Mouse (Mus musculus) midbrain, embryonic 16.5 days (tissue): ENCODE measurements around the gene Clec12a. TPM values are rescaled to one million over a fixed set of nuclear protein-coding genes. Genes with fewer than 3 reads are reported as not detected.
"Not testable (repeated sequence)": the region's sequence is repeated elsewhere in the genome, so short reads cannot be mapped to it uniquely, and the experiment has no call there.

Experiments
- ATAC-seq: fragments of 200-750 bp; cut with Nextera tagmentation; 2 replicates; pipeline ENCODE4 v1.8.0; 2017; ENCODE audit warnings: moderate TSS enrichment
- H3K27ac ChIP-seq: fragments of 300-500 bp; sonication (generic); 2 replicates; pipeline ENCODE4 v1.5.1; 2014; ENCODE audit warnings: mild to moderate bottlenecking, low read length, mixed read lengths
- H3K27me3 ChIP-seq: fragments of 300-500 bp; sonication (generic); 2 replicates; pipeline ENCODE4 v1.6.1; 2014; ENCODE audit warnings: low read depth, low read length, mixed read lengths; ENCODE audit not compliant: control insufficient read depth, insufficient read depth
- H3K36me3 ChIP-seq: fragments of 300-500 bp; sonication (generic); 2 replicates; pipeline ENCODE4 v1.6.1; 2014; ENCODE audit warnings: mild to moderate bottlenecking, low read length, moderate library complexity, mixed read lengths; ENCODE audit not compliant: control insufficient read depth, insufficient read depth
- H3K4me1 ChIP-seq: fragments of 300-500 bp; sonication (generic); 2 replicates; pipeline ENCODE4 v1.6.1; 2014; ENCODE audit warnings: mild to moderate bottlenecking, low read length, mixed read lengths; ENCODE audit not compliant: control insufficient read depth, insufficient read depth
- H3K4me2 ChIP-seq: fragments of 300-500 bp; sonication (generic); 2 replicates; pipeline ENCODE4 v1.6.1; 2014; ENCODE audit warnings: mild to moderate bottlenecking, low read length, mixed read lengths
- H3K4me3 ChIP-seq: fragments of 300-500 bp; sonication (generic); 2 replicates; pipeline ENCODE4 v1.5.1; 2014; ENCODE audit warnings: low read depth, mild to moderate bottlenecking, low read length, moderate library complexity, mixed read lengths
- H3K9ac ChIP-seq: fragments of 300-500 bp; sonication (generic); 2 replicates; pipeline ENCODE4 v1.6.1; 2014; ENCODE audit warnings: low read depth, low read length, mixed read lengths
- H3K9me3 ChIP-seq: fragments of 300-500 bp; sonication (generic); replicated peaks from 2 replicates; pipeline ENCODE4 v1.6.1; 2014; ENCODE audit warnings: mild to moderate bottlenecking, low read length, mixed read lengths; ENCODE audit not compliant: control insufficient read depth, poor library complexity, severe bottlenecking
- WGBS: fragments of 180-500 bp; shearing (Covaris S2); extraction: QIAGEN DNeasy Blood & Tissue Kit; methylation state at CpG from one replicate; pipeline ENCODE4 v1.1.7; 2014; 5-methylcytosine and 5-hydroxymethylcytosine counted together
- polyA plus RNA-seq: library from polyadenylated mRNA; unstranded; fragments of >200 nt; fragmentation: Nextera tagmentation; extraction: Ambion mirVana; gene quantifications from 2 replicates; pipeline ENCODE4 v1.2.1, GENCODE M21; 2015

The Clec12a gene
- 0.28 and 0.40 TPM in 2 replicates for polyA plus RNA-seq

- H3K27me3 ChIP-seq, H3K4me2 ChIP-seq, H3K9me3 ChIP-seq, ATAC-seq, H3K4me3 ChIP-seq, H3K4me1 ChIP-seq, H3K36me3 ChIP-seq, H3K9ac ChIP-seq, H3K27ac ChIP-seq: not testable (repeated sequence)
- WGBS = 80% methylated on average over 4 of the region's 4 CpGs
These were observed at the start of gene Clec12a for GRCm38 (mm10) chr6:129342391-129342790. TSS of gene Clec12a (plus strand) at chr6:129342691.

GRCm38 (mm10) chr6:129304180-129304579, 38.3 kb upstream of the Clec12a start:
- H3K9ac ChIP-seq = no peak overlapping the region
- ATAC-seq = no peak
- H3K27ac ChIP-seq = no peak overlapping the region
- H3K4me2 ChIP-seq = no peak overlapping the region
- no peaks in the 10 kb centered on the region for H3K27me3 ChIP-seq
- no peaks in the 10 kb centered on the region for H3K36me3 ChIP-seq
- H3K4me3 ChIP-seq = no peak overlapping the region
- no peaks in the 10 kb centered on the region for H3K4me1 ChIP-seq
- H3K9me3 ChIP-seq = no peaks in the 10 kb centered on the region
- WGBS = 79% methylated on average over 1 of the region's 1 CpGs

GRCm38 (mm10) chr6:129312499-129312898, 30.0 kb upstream of the Clec12a start:
- H3K27me3 ChIP-seq = no peaks in the 10 kb centered on the region

GRCm38 (mm10) chr6:129314655-129315168, 27.8 kb upstream of the Clec12a start:
- WGBS = 89% methylated on average over 3 of the region's 3 CpGs
- no peak for ATAC-seq
- Histone ChIP-seq H3K4me1 (no peaks in the 10 kb centered on the region), H3K36me3 (no peaks in the 10 kb centered on the region), H3K9ac (no peak overlapping the region), H3K4me2 (no peak overlapping the region), H3K27ac (no peak overlapping the region), H3K9me3 (no peaks in the 10 kb centered on the region), H3K27me3 (no peaks in the 10 kb centered on the region), H3K4me3 (no peak overlapping the region)

More at GRCm38 (mm10) chr6:129312499-129312898, 30.0 kb upstream of the Clec12a start:
- H3K4me2 ChIP-seq = no peak overlapping the region
- H3K4me1 ChIP-seq = no peaks in the 10 kb centered on the region
- H3K27ac ChIP-seq = no peak overlapping the region
- H3K9me3 ChIP-seq = no peaks in the 10 kb centered on the region
- H3K4me3 ChIP-seq = no peak overlapping the region
- H3K36me3 ChIP-seq = no peaks in the 10 kb centered on the region
- no peak overlapping the region for H3K9ac ChIP-seq
- WGBS = 88% methylated on average over 3 of the region's 3 CpGs
- ATAC-seq = no peak

GRCm38 (mm10) chr6:129315698-129316097, 26.8 kb upstream of the Clec12a start:
- no peaks in the 10 kb centered on the region for H3K9me3 ChIP-seq
- H3K4me1 ChIP-seq = no peaks in the 10 kb centered on the region
- H3K9ac ChIP-seq = no peak overlapping the region
- ATAC-seq = no peak
- no peak overlapping the region for H3K4me3 ChIP-seq
- H3K27ac ChIP-seq = no peak overlapping the region
- 80% methylated on average over 1 of the region's 1 CpGs for WGBS
- no peak overlapping the region for H3K4me2 ChIP-seq
- no peaks in the 10 kb centered on the region for H3K36me3 ChIP-seq
- no peaks in the 10 kb centered on the region for H3K27me3 ChIP-seq

- Histone ChIP-seq H3K4me3 (no peak overlapping the region), H3K4me2 (no peak overlapping the region), H3K4me1 (no peaks in the 10 kb centered on the region), H3K9ac (no peak overlapping the region), H3K36me3 (no peaks in the 10 kb centered on the region), H3K27ac (no peak overlapping the region), H3K9me3 (no peaks in the 10 kb centered on the region), H3K27me3 (no peaks in the 10 kb centered on the region)
- ATAC-seq = no peak
- 85% methylated on average over 2 of the region's 2 CpGs for WGBS
These were observed 26.0 kb upstream of the Clec12a start for GRCm38 (mm10) chr6:129316463-129316862.

GRCm38 (mm10) chr6:129318395-129318794, 24.1 kb upstream of the Clec12a start:
- no peak for ATAC-seq
- 46% methylated on average over 1 of the region's 1 CpGs for WGBS
- no peak overlapping the region for H3K4me3 ChIP-seq

GRCm38 (mm10) chr6:129319331-129319730, 23.2 kb upstream of the Clec12a start:
- H3K9me3 ChIP-seq = no peaks in the 10 kb centered on the region
- no peaks in the 10 kb centered on the region for H3K27me3 ChIP-seq
- 81% methylated on average over 4 of the region's 4 CpGs for whole genome bisulfite sequencing
- H3K27ac ChIP-seq = no peak overlapping the region
- H3K36me3 ChIP-seq = no peaks in the 10 kb centered on the region
- no peaks in the 10 kb centered on the region for H3K4me1 ChIP-seq
- no peak for ATAC-seq
- no peak overlapping the region for H3K9ac ChIP-seq
- no peak overlapping the region for H3K4me3 ChIP-seq
- H3K4me2 ChIP-seq = no peak overlapping the region

More at GRCm38 (mm10) chr6:129318395-129318794, 24.1 kb upstream of the Clec12a start:
- no peaks in the 10 kb centered on the region for H3K4me1 ChIP-seq
- no peaks in the 10 kb centered on the region for H3K27me3 ChIP-seq
- no peaks in the 10 kb centered on the region for H3K9me3 ChIP-seq
- no peaks in the 10 kb centered on the region for H3K36me3 ChIP-seq
- no peak overlapping the region for H3K27ac ChIP-seq
- H3K4me2 ChIP-seq = no peak overlapping the region
- no peak overlapping the region for H3K9ac ChIP-seq

GRCm38 (mm10) chr6:129326016-129326415, 16.5 kb upstream of the Clec12a start:
- Histone ChIP-seq H3K4me2 (no peak overlapping the region), H3K9me3 (no peaks in the 10 kb centered on the region), H3K4me1 (no peaks in the 10 kb centered on the region), H3K4me3 (no peak overlapping the region), H3K27me3 (no peaks in the 10 kb centered on the region), H3K27ac (no peak overlapping the region), H3K36me3 (no peaks in the 10 kb centered on the region), H3K9ac (no peak overlapping the region)
- WGBS = 77% methylated on average over 1 of the region's 1 CpGs
- no peak for ATAC-seq
